11 mouse cellular contexts compared by ENCODE assay signal in the genomic region with DNA sequence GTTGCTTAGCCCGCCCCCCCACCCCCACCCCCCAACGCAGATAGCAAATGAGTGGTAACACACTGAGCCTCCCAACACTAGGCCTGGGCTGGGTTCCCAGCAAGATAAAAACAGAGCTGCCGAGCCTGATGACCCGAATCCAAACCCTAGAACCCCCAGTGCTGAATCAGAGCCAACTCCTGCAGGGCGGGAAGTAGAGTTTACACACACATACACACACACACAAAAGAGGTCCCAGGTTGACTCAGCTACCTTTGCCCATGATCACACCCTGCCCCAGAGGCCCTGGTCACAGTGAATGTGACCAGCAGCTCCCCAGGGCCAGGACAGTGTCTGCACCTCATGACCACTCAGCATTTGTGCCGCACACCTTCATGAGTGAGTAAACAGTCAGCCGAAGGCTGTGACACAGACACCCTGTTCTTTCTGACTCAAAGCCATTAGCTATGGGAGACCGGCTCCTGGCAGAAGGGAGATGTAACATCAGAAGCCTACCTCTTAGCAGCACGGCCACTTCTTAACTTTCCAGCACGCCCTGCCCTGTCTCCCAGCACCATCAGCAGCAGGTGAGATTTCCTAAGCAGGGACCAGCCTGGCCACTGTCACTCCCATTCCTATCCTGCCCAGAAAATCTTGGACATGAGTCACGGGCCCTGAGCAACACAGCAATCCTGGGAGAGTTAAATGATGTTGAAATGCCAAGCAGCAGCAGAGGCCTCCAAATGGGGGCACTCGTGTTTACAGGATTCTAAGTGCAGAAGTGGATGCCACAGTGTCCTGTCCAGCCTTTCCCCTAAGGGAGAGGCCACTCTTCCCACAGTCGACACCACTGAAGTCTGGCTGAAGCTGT. TPM values are rescaled to one million over a fixed set of nuclear protein-coding genes. Genes with fewer than 3 reads are reported as not detected.
DNase-seq lines count a peak whose midpoint lies in the region; ATAC-seq and TF ChIP-seq lines count a peak whose summit lies in the region.
"Had no signal": no experiment of that assay in that cellular context is flagged by ENCODE, and none has a peak within 500 bp of the region (broad histone marks: within the 10 kb centered on the region; RNA-seq: fewer than 3 reads in every experiment).

No protein-coding gene starts in this region.

- 82% methylated on average over 13 of the region's 13 CpGs for WGBS in hindbrain, embryonic 13.5 days
- 94% methylated on average over 13 of the region's 13 CpGs for WGBS in hindbrain, embryonic 11.5 days
- WGBS in heart, postnatal 0 days, result 37% methylated on average over 13 of the region's 13 CpGs

- TF ChIP-seq CTCF in heart, postnatal 0 days (IDR thresholded peaks at IDR 0.05; ENCODE audit: low read depth), result no peak

- peak overlapping the region; percentile 53; the same call in 1 of the 2 replicates for H3K9ac ChIP-seq in hindbrain, embryonic 13.5 days
- no peak overlapping the region for H3K9ac ChIP-seq in hindbrain, embryonic 11.5 days (ENCODE audit: low read depth, low read length)
- H3K9ac ChIP-seq in heart, postnatal 0 days (replicated peaks; ENCODE audit: low read depth, low read length), result no peak overlapping the region

- ATAC-seq in hindbrain, embryonic 13.5 days (ENCODE audit: low FRiP score), result no peak
- no peak for ATAC-seq in hindbrain, embryonic 11.5 days (ENCODE audit: low FRiP score)
- ATAC-seq in heart, postnatal 0 days (ENCODE audit: insufficient read depth, low read depth), result peak; percentile 50
- no peak for ATAC-seq in erythroid progenitor cell, adult 5-6 weeks (replicated peaks; ENCODE audit: low FRiP score, poor library complexity, severe bottlenecking)

- H3K4me2 ChIP-seq in hindbrain, embryonic 13.5 days, result peak overlapping the region; percentile 24
- H3K4me2 ChIP-seq in hindbrain, embryonic 11.5 days (replicated peaks; ENCODE audit: low read depth, low read length), result no peak overlapping the region
- H3K4me2 ChIP-seq in heart, postnatal 0 days (ENCODE audit: low read depth, low read length), result no peak overlapping the region
- H3K4me2 ChIP-seq: midbrain, embryonic 11.5 days had no signal

- H3K9me3 ChIP-seq in hindbrain, embryonic 13.5 days, result no peaks in the 10 kb centered on the region
- no peaks in the 10 kb centered on the region for H3K9me3 ChIP-seq in hindbrain, embryonic 11.5 days (ENCODE audit: control insufficient read depth, low read length)
- no peaks in the 10 kb centered on the region for H3K9me3 ChIP-seq in heart, postnatal 0 days (replicated peaks; ENCODE audit: control insufficient read depth, low read length)

- H3K27ac ChIP-seq in hindbrain, embryonic 13.5 days, result 0 out of 2 replicates have a peak overlapping the region, but pooled peaks have one; percentile 3
- no peak overlapping the region for H3K27ac ChIP-seq in hindbrain, embryonic 11.5 days (ENCODE audit: low read depth, low read length)
- peak overlapping the region; percentile 74 for H3K27ac ChIP-seq in heart, postnatal 0 days (ENCODE audit: low read depth)

- DNase-seq in adrenal gland, postnatal 10 days, result peak; percentile 56
- DNase-seq in adrenal gland, postnatal 25 days, result no peak
- DNase-seq in hindbrain, embryonic 11.5 days (ENCODE audit: low spot score), result no peak
- peak; percentile 48 for DNase-seq in 3134 (ENCODE audit: extremely low read depth, insufficient read length, low spot score)
- DNase-seq in heart, postnatal 0 days (ENCODE audit: low spot score), result peak; percentile 52
- DNase-seq in urinary bladder, postnatal 25 days (ENCODE audit: low spot score), result no peak
- DNase-seq: B cell, adult 2 months; lung, adult 18-20 months had no signal

- H3K4me1 ChIP-seq in hindbrain, embryonic 13.5 days (replicated peaks), result peaks cover 55% of the 10 kb centered on the region
- H3K4me1 ChIP-seq in hindbrain, embryonic 11.5 days (replicated peaks; ENCODE audit: control insufficient read depth, insufficient read depth, low read length), result peaks cover 5% of the 10 kb centered on the region
- peaks cover 40% of the 10 kb centered on the region for H3K4me1 ChIP-seq in heart, postnatal 0 days (ENCODE audit: control insufficient read depth, insufficient read depth)

- no peak overlapping the region for H3K4me3 ChIP-seq in hindbrain, embryonic 13.5 days
- H3K4me3 ChIP-seq in hindbrain, embryonic 11.5 days (ENCODE audit: low read depth, low read length), result no peak overlapping the region
- H3K4me3 ChIP-seq in heart, postnatal 0 days (ENCODE audit: low read depth, low read length), result no peak overlapping the region

- no peaks in the 10 kb centered on the region for H3K27me3 ChIP-seq in hindbrain, embryonic 13.5 days
- H3K27me3 ChIP-seq in hindbrain, embryonic 11.5 days (ENCODE audit: control insufficient read depth, insufficient read depth, low read length), result no peaks in the 10 kb centered on the region
- no peaks in the 10 kb centered on the region for H3K27me3 ChIP-seq in heart, postnatal 0 days (ENCODE audit: control insufficient read depth, insufficient read depth, low read length)

- peak; percentile 38; the same call in 1 of the 2 replicates for TF ChIP-seq EP300 in heart, postnatal 0 days (IDR thresholded peaks at IDR 0.05; ENCODE audit: low read depth)

- H3K36me3 ChIP-seq in hindbrain, embryonic 13.5 days, result peaks cover 54% of the 10 kb centered on the region
- peaks cover 14% of the 10 kb centered on the region for H3K36me3 ChIP-seq in hindbrain, embryonic 11.5 days (ENCODE audit: control insufficient read depth, insufficient read depth, low read length)
- H3K36me3 ChIP-seq in heart, postnatal 0 days (replicated peaks; ENCODE audit: control insufficient read depth, insufficient read depth, low read length), result peaks cover 23% of the 10 kb centered on the region

RNA-seq across cellular contexts. Expression of a gene that starts 4.0 kb away (rescaled TPM):
- total RNA-seq in adrenal gland, postnatal 10 days (2021), result 10 to 100 TPM; 73.7 to 83.7 TPM
- total RNA-seq in adrenal gland, postnatal 25 days (2021), result 93.7 and 103 TPM in 2 replicates
- 142 and 147 TPM in 2 replicates for polyA plus RNA-seq in hindbrain, embryonic 13.5 days (2015; fragmentation: Nextera tagmentation; extraction: Ambion mirVana)
- polyA plus RNA-seq in hindbrain, embryonic 11.5 days (2014; fragmentation: Nextera tagmentation; extraction: Ambion mirVana), result 72.7 and 76.2 TPM in 2 replicates
- 112 and 136 TPM in 2 replicates for total RNA-seq in heart, postnatal 0 days (2014; rRNA removed; ENCODE audit: low replicate concordance)
- 69.0 and 73.3 TPM in 2 replicates for polyA plus RNA-seq in heart, postnatal 0 days (2015; fragmentation: Nextera tagmentation; extraction: Ambion mirVana)
- 10.1 and 18.0 TPM in 2 replicates for total RNA-seq in erythroid progenitor cell, adult 5-6 weeks (2015; ENCODE audit: low replicate concordance)
- total RNA-seq in erythroid progenitor cell, adult 5-6 weeks (2017; ENCODE audit: low replicate concordance), result 8.0 and 11.3 TPM in 2 replicates

RNA-seq across cellular contexts. Expression of a gene that starts 7.4 kb away (rescaled TPM):
- 10 to 100 TPM; 19.5 to 24.8 TPM for total RNA-seq in adrenal gland, postnatal 10 days (2021)
- 37.4 and 37.8 TPM in 2 replicates for total RNA-seq in adrenal gland, postnatal 25 days (2021)
- 19.3 and 19.8 TPM in 2 replicates for polyA plus RNA-seq in hindbrain, embryonic 13.5 days (2015; fragmentation: Nextera tagmentation; extraction: Ambion mirVana)
- 13.9 and 18.7 TPM in 2 replicates for polyA plus RNA-seq in hindbrain, embryonic 11.5 days (2014; fragmentation: Nextera tagmentation; extraction: Ambion mirVana)
- total RNA-seq in heart, postnatal 0 days (2014; rRNA removed; ENCODE audit: low replicate concordance), result 25.0 and 50.8 TPM in 2 replicates
- polyA plus RNA-seq in heart, postnatal 0 days (2015; fragmentation: Nextera tagmentation; extraction: Ambion mirVana), result 10.0 and 12.0 TPM in 2 replicates
- 2.5 and 6.5 TPM in 2 replicates for total RNA-seq in erythroid progenitor cell, adult 5-6 weeks (2015; ENCODE audit: low replicate concordance)
- 4.5 and 6.7 TPM in 2 replicates for total RNA-seq in erythroid progenitor cell, adult 5-6 weeks (2017; ENCODE audit: low replicate concordance)

RNA-seq across cellular contexts. Expression of a gene that starts 18.9 kb away (rescaled TPM):
- 100 to 1,000 TPM; 239 to 266 TPM for total RNA-seq in adrenal gland, postnatal 10 days (2021)
- total RNA-seq in adrenal gland, postnatal 25 days (2021), result 309 and 326 TPM in 2 replicates
- polyA plus RNA-seq in hindbrain, embryonic 13.5 days (2015; fragmentation: Nextera tagmentation; extraction: Ambion mirVana), result 495 and 503 TPM in 2 replicates
- polyA plus RNA-seq in hindbrain, embryonic 11.5 days (2014; fragmentation: Nextera tagmentation; extraction: Ambion mirVana), result 314 and 331 TPM in 2 replicates
- total RNA-seq in heart, postnatal 0 days (2014; rRNA removed; ENCODE audit: low replicate concordance), result 335 and 364 TPM in 2 replicates
- 246 and 248 TPM in 2 replicates for polyA plus RNA-seq in heart, postnatal 0 days (2015; fragmentation: Nextera tagmentation; extraction: Ambion mirVana)
- total RNA-seq in erythroid progenitor cell, adult 5-6 weeks (2015; ENCODE audit: low replicate concordance), result 16.9 and 18.4 TPM in 2 replicates
- 1.8 and 4.8 TPM in 2 replicates for total RNA-seq in erythroid progenitor cell, adult 5-6 weeks (2017; ENCODE audit: low replicate concordance)

RNA-seq across cellular contexts. Expression of a gene that starts 31.5 kb away (rescaled TPM):
- 10 to 100 TPM; 37.6 to 38.6 TPM for total RNA-seq in adrenal gland, postnatal 10 days (2021)
- 53.2 and 55.8 TPM in 2 replicates for total RNA-seq in adrenal gland, postnatal 25 days (2021)
- 34.1 and 35.8 TPM in 2 replicates for polyA plus RNA-seq in hindbrain, embryonic 13.5 days (2015; fragmentation: Nextera tagmentation; extraction: Ambion mirVana)
- 26.3 and 27.6 TPM in 2 replicates for polyA plus RNA-seq in hindbrain, embryonic 11.5 days (2014; fragmentation: Nextera tagmentation; extraction: Ambion mirVana)
- total RNA-seq in heart, postnatal 0 days (2014; rRNA removed; ENCODE audit: low replicate concordance), result 43.6 and 45.9 TPM in 2 replicates
- 24.5 and 27.2 TPM in 2 replicates for polyA plus RNA-seq in heart, postnatal 0 days (2015; fragmentation: Nextera tagmentation; extraction: Ambion mirVana)
- 29.6 and 36.0 TPM in 2 replicates for total RNA-seq in erythroid progenitor cell, adult 5-6 weeks (2015; ENCODE audit: low replicate concordance)
- total RNA-seq in erythroid progenitor cell, adult 5-6 weeks (2017; ENCODE audit: low replicate concordance), result 30.9 and 58.2 TPM in 2 replicates

RNA-seq across cellular contexts. Expression of a gene that starts 39.6 kb away (rescaled TPM):
- 10 to 100 TPM; 61.9 to 73.1 TPM for total RNA-seq in adrenal gland, postnatal 10 days (2021)
- total RNA-seq in adrenal gland, postnatal 25 days (2021), result 62.1 and 88.5 TPM in 2 replicates
- 108 and 112 TPM in 2 replicates for polyA plus RNA-seq in hindbrain, embryonic 13.5 days (2015; fragmentation: Nextera tagmentation; extraction: Ambion mirVana)
- polyA plus RNA-seq in hindbrain, embryonic 11.5 days (2014; fragmentation: Nextera tagmentation; extraction: Ambion mirVana), result 60.9 and 65.5 TPM in 2 replicates
- total RNA-seq in heart, postnatal 0 days (2014; rRNA removed; ENCODE audit: low replicate concordance), result 43.5 and 101 TPM in 2 replicates
- 51.7 and 57.5 TPM in 2 replicates for polyA plus RNA-seq in heart, postnatal 0 days (2015; fragmentation: Nextera tagmentation; extraction: Ambion mirVana)
- 6.8 and 58.3 TPM in 2 replicates for total RNA-seq in erythroid progenitor cell, adult 5-6 weeks (2015; ENCODE audit: low replicate concordance)
- total RNA-seq in erythroid progenitor cell, adult 5-6 weeks (2017; ENCODE audit: low replicate concordance), result 18.0 and 35.8 TPM in 2 replicates

Comparison
In these comparisons a context has a peak if more than half of its experiments do, and no peak if none do; other contexts are left out.
1. DNase-seq: peak in adrenal gland, postnatal 10 days (single experiment), 3134 (single experiment) and heart, postnatal 0 days (single experiment); none in adrenal gland, postnatal 25 days (single experiment), hindbrain, embryonic 11.5 days (single experiment) and urinary bladder, postnatal 25 days (single experiment).
2. RNA of a gene that starts 18.9 kb away (total RNA-seq): 335 to 364 TPM in heart, postnatal 0 days, 309 to 326 TPM in adrenal gland, postnatal 25 days and 239 to 266 TPM in adrenal gland, postnatal 10 days; 1.8 to 18.4 TPM in erythroid progenitor cell, adult 5-6 weeks; every median in the first group is over 10 times any median in the second.